Mouse (Mus musculus) forebrain, embryonic 10.5 days (tissue): ENCODE measurements around the gene Bcor. TPM values are rescaled to one million over a fixed set of nuclear protein-coding genes. Genes with fewer than 3 reads are reported as not detected.

Source experiments
- DNase-seq: peaks from one replicate; pipeline ENCODE4 v3.0.0-alpha.2; 2017; ENCODE audit warnings: low spot score; ENCODE audit errors: extremely low spot score
- H3K27ac ChIP-seq: fragments of 300-500 bp; sonication (generic); 2 replicates; pipeline ENCODE4 v1.5.1; 2016; ENCODE audit warnings: mild to moderate bottlenecking
- H3K27me3 ChIP-seq: fragments of 300-500 bp; sonication (generic); 2 replicates; pipeline ENCODE4 v1.6.1; 2016; ENCODE audit warnings: mild to moderate bottlenecking; ENCODE audit not compliant: poor library complexity, severe bottlenecking
- H3K36me3 ChIP-seq: fragments of 300-500 bp; sonication (generic); replicated peaks from 2 replicates; pipeline ENCODE4 v1.6.1; 2016; ENCODE audit warnings: mild to moderate bottlenecking, moderate library complexity
- H3K4me1 ChIP-seq: fragments of 300-500 bp; sonication (generic); 2 replicates; pipeline ENCODE4 v1.6.1; 2016
- H3K4me3 ChIP-seq: fragments of 300-500 bp; sonication (generic); 2 replicates; pipeline ENCODE4 v1.5.1; 2016; ENCODE audit warnings: mild to moderate bottlenecking, moderate library complexity
- H3K9me3 ChIP-seq: fragments of 300-500 bp; sonication (generic); 2 replicates; pipeline ENCODE4 v1.6.1; 2016; ENCODE audit warnings: mild to moderate bottlenecking, moderate library complexity
- WGBS: fragments of 180-500 bp; shearing (Covaris S2); methylation state at CpG from one replicate; pipeline ENCODE4 v1.1.7; 2016; 5-methylcytosine and 5-hydroxymethylcytosine counted together
- polyA plus RNA-seq: library from polyadenylated mRNA; unstranded; fragments of >200 nt; fragmentation: Nextera tagmentation; extraction: Ambion mirVana; gene quantifications from 2 replicates; pipeline ENCODE4 v1.2.1, GENCODE M21; 2016

The Bcor gene
- polyA plus RNA-seq, 1 experiment from 2014 or later, result 18.9 TPM

- Histone ChIP-seq H3K27me3 (peaks cover 100% of the 10 kb centered on the region), H3K9me3 (no peaks in the 10 kb centered on the region), H3K4me3 (0 out of 2 replicates have a peak overlapping the region, but pooled peaks have one; percentile 18), H3K27ac (peak overlapping the region; percentile 62; the same call in 1 of the 2 replicates), H3K4me1 (peaks cover 75% of the 10 kb centered on the region), H3K36me3 (no peaks in the 10 kb centered on the region)
- no peak for DNase-seq
- WGBS, result 6% methylated on average over 13 of the region's 13 CpGs
Observed at GRCm38 (mm10) chrX:12000620-12001019, 159.5 kb downstream of the Bcor start.

- H3K4me3 ChIP-seq, result peak overlapping the region; percentile 10; the same call in 1 of the 2 replicates
- 5% methylated on average over 19 of the region's 19 CpGs for WGBS
- peaks cover 69% of the 10 kb centered on the region for H3K4me1 ChIP-seq
Observed at GRCm38 (mm10) chrX:11999951-12000350, 160.2 kb downstream of the Bcor start.

GRCm38 (mm10) chrX:11998934-11999336, 161.2 kb downstream of the Bcor start:
- H3K4me1 ChIP-seq, result peaks cover 58% of the 10 kb centered on the region
- no peaks in the 10 kb centered on the region for H3K9me3 ChIP-seq
- H3K27me3 ChIP-seq, result peaks cover 100% of the 10 kb centered on the region
- H3K4me3 ChIP-seq, result peak overlapping the region; percentile 50
- DNase-seq, result peak; percentile 68
- H3K27ac ChIP-seq, result peak overlapping the region; percentile 85
- 1% methylated on average over 39 of the region's 41 CpGs for WGBS
- H3K36me3 ChIP-seq, result no peaks in the 10 kb centered on the region

More at GRCm38 (mm10) chrX:11999951-12000350, 160.2 kb downstream of the Bcor start:
- Histone ChIP-seq H3K27ac (peak overlapping the region; percentile 85; the same call in 1 of the 2 replicates), H3K27me3 (peaks cover 100% of the 10 kb centered on the region), H3K9me3 (no peaks in the 10 kb centered on the region), H3K36me3 (no peaks in the 10 kb centered on the region)
- peak; percentile 35 for DNase-seq

GRCm38 (mm10) chrX:11996891-11997290, 163.3 kb downstream of the Bcor start:
- no peak for DNase-seq
- Histone ChIP-seq H3K4me1 (peaks cover 38% of the 10 kb centered on the region), H3K9me3 (no peaks in the 10 kb centered on the region), H3K36me3 (no peaks in the 10 kb centered on the region), H3K27ac (no peak overlapping the region), H3K4me3 (no peak overlapping the region), H3K27me3 (peaks cover 100% of the 10 kb centered on the region)
- WGBS, result 90% methylated on average over 2 of the region's 2 CpGs

GRCm38 (mm10) chrX:11996489-11996888, 163.7 kb downstream of the Bcor start:
- Histone ChIP-seq H3K9me3 (no peaks in the 10 kb centered on the region), H3K27me3 (peaks cover 100% of the 10 kb centered on the region)
- 85% methylated on average over 8 of the region's 8 CpGs for WGBS

GRCm38 (mm10) chrX:11993641-11994419, 166.3 kb downstream of the Bcor start:
- 85% methylated on average over 5 of the region's 5 CpGs for WGBS
- H3K9me3 ChIP-seq, result no peaks in the 10 kb centered on the region
- peaks cover 100% of the 10 kb centered on the region for H3K27me3 ChIP-seq
- no peaks in the 10 kb centered on the region for H3K36me3 ChIP-seq
- H3K27ac ChIP-seq, result no peak overlapping the region
- DNase-seq, result no peak
- peaks cover 7% of the 10 kb centered on the region for H3K4me1 ChIP-seq
- no peak overlapping the region for H3K4me3 ChIP-seq

More at GRCm38 (mm10) chrX:11996489-11996888, 163.7 kb downstream of the Bcor start:
- no peak overlapping the region for H3K4me3 ChIP-seq
- peaks cover 34% of the 10 kb centered on the region for H3K4me1 ChIP-seq
- no peaks in the 10 kb centered on the region for H3K36me3 ChIP-seq
- H3K27ac ChIP-seq, result no peak overlapping the region
- no peak for DNase-seq

- Histone ChIP-seq H3K27ac (no peak overlapping the region), H3K4me1 (peaks cover 11% of the 10 kb centered on the region), H3K9me3 (no peaks in the 10 kb centered on the region), H3K36me3 (no peaks in the 10 kb centered on the region), H3K27me3 (peaks cover 96% of the 10 kb centered on the region), H3K4me3 (no peak overlapping the region)
- DNase-seq, result no peak
- WGBS, result 93% methylated on average over 13 of the region's 13 CpGs
Observed at GRCm38 (mm10) chrX:11989471-11989870, 170.7 kb downstream of the Bcor start.

- Histone ChIP-seq H3K36me3 (no peaks in the 10 kb centered on the region), H3K9me3 (no peaks in the 10 kb centered on the region), H3K27me3 (peaks cover 89% of the 10 kb centered on the region), H3K4me1 (peaks cover 11% of the 10 kb centered on the region), H3K4me3 (no peak overlapping the region), H3K27ac (no peak overlapping the region)
- no peak for DNase-seq
- WGBS, result 46% methylated on average over 7 of the region's 7 CpGs
Observed at GRCm38 (mm10) chrX:11988191-11988896, 171.8 kb downstream of the Bcor start.

- Histone ChIP-seq H3K27me3 (peaks cover 89% of the 10 kb centered on the region), H3K9me3 (no peaks in the 10 kb centered on the region), H3K27ac (no peak overlapping the region), H3K36me3 (no peaks in the 10 kb centered on the region), H3K4me3 (no peak overlapping the region), H3K4me1 (peaks cover 11% of the 10 kb centered on the region)
- no peak for DNase-seq
- 68% methylated on average over 7 of the region's 7 CpGs for WGBS
Observed at GRCm38 (mm10) chrX:11987602-11988001, 172.6 kb downstream of the Bcor start.
